Mouse (Mus musculus) thymus, adult 2 months (tissue): ENCODE measurements around the gene Cox5b. TPM values are rescaled to one million over a fixed set of nuclear protein-coding genes. Genes with fewer than 3 reads are reported as not detected.
"Not testable (repeated sequence)": the region's sequence is repeated elsewhere in the genome, so short reads cannot be mapped to it uniquely, and the experiment has no call there.

Source experiments
- DNase-seq: peaks from one replicate; pipeline ENCODE4 v3.0.0; 2021
- H3K27ac ChIP-seq: fragments of 200-500 bp; 2 replicates; pipeline ENCODE4 v1.5.1; 2012; ENCODE audit warnings: low read length, control low read depth; ENCODE audit not compliant: control insufficient read depth, insufficient read depth
- H3K27me3 ChIP-seq: fragments of 200-500 bp; 2 replicates; pipeline ENCODE4 v1.6.1; 2012; ENCODE audit warnings: mild to moderate bottlenecking, low read length, moderate library complexity, mixed read lengths; ENCODE audit not compliant: control insufficient read depth, insufficient read depth
- H3K36me3 ChIP-seq: fragments of 200-500 bp; 2 replicates; pipeline ENCODE4 v1.6.1; 2012; ENCODE audit warnings: mild to moderate bottlenecking, low read length, moderate library complexity; ENCODE audit not compliant: control insufficient read depth, insufficient read depth
- H3K4me1 ChIP-seq: fragments of 200-500 bp; replicated peaks from 2 replicates; pipeline ENCODE4 v1.6.1; 2012; ENCODE audit warnings: low read length; ENCODE audit not compliant: control insufficient read depth, insufficient read depth
- H3K4me3 ChIP-seq: fragments of 200-500 bp; 2 replicates; pipeline ENCODE4 v1.5.1; 2012; ENCODE audit warnings: mild to moderate bottlenecking, low read length, control low read depth, moderate library complexity; ENCODE audit not compliant: control insufficient read depth, insufficient read depth
- CTCF ChIP-seq: fragments of 200-500 bp; IDR thresholded peaks from 2 replicates; pipeline ENCODE4 v1.5.1; 2012; ENCODE audit warnings: mild to moderate bottlenecking, control low read depth, low read length, moderate library complexity, borderline replicate concordance; ENCODE audit not compliant: control insufficient read depth, poor library complexity, insufficient read depth; ENCODE audit errors: extremely low read depth
- POLR2A ChIP-seq: fragments of 200-500 bp; IDR thresholded peaks from 2 replicates; pipeline ENCODE4 v1.6.1; 2012; ENCODE audit warnings: mild to moderate bottlenecking, low read length, control low read depth, moderate library complexity; ENCODE audit not compliant: control insufficient read depth, poor library complexity, insufficient read depth; ENCODE audit errors: extremely low read depth
- WGBS: fragments of 180-500 bp; shearing (Covaris S2); methylation state at CpG from one replicate; pipeline ENCODE4 v1.1.7; 2018; 5-methylcytosine and 5-hydroxymethylcytosine counted together
- polyA plus RNA-seq: library from polyadenylated mRNA; depleted of rRNA; stranded (reverse); fragments of >200 nt; gene quantifications from 2 replicates; pipeline ENCODE4 v1.2.3, GENCODE M21; 2012

Gene Cox5b
- polyA plus RNA-seq, 1 experiment: 432 TPM

- Histone ChIP-seq H3K27ac (no peak overlapping the region), H3K4me1 (no peaks in the 10 kb centered on the region), H3K36me3 (no peaks in the 10 kb centered on the region), H3K4me3 (no peak overlapping the region), H3K27me3 (no peaks in the 10 kb centered on the region)
- DNase-seq: no peak
- TF ChIP-seq CTCF (no peak), POLR2A (no peak)
- WGBS: 95% methylated on average over 3 of the region's 3 CpGs
These were observed 35.0 kb upstream of the Cox5b start for GRCm38 (mm10) chr1:36656233-36656632.

- no peak for DNase-seq
- 78% methylated on average over 4 of the region's 4 CpGs for WGBS
- TF ChIP-seq POLR2A: no peak
These were observed 33.4 kb upstream of the Cox5b start for GRCm38 (mm10) chr1:36657658-36658415.

GRCm38 (mm10) chr1:36658621-36659399, 32.4 kb upstream of the Cox5b start:
- Histone ChIP-seq H3K4me1 (no peaks in the 10 kb centered on the region), H3K4me3 (no peak overlapping the region), H3K27me3 (no peaks in the 10 kb centered on the region), H3K36me3 (no peaks in the 10 kb centered on the region), H3K27ac (no peak overlapping the region)
- no peak for TF ChIP-seq POLR2A
- no peak for TF ChIP-seq CTCF
- no peak for DNase-seq
- WGBS: 95% methylated on average over 7 of the region's 7 CpGs

More at GRCm38 (mm10) chr1:36657658-36658415, 33.4 kb upstream of the Cox5b start:
- Histone ChIP-seq H3K27me3 (no peaks in the 10 kb centered on the region), H3K4me1 (no peaks in the 10 kb centered on the region), H3K27ac (no peak overlapping the region), H3K4me3 (no peak overlapping the region), H3K36me3 (no peaks in the 10 kb centered on the region)

GRCm38 (mm10) chr1:36664457-36664856, 26.8 kb upstream of the Cox5b start:
- Histone ChIP-seq H3K27me3 (no peaks in the 10 kb centered on the region), H3K27ac (no peak overlapping the region), H3K36me3 (no peaks in the 10 kb centered on the region), H3K4me1 (no peaks in the 10 kb centered on the region), H3K4me3 (no peak overlapping the region)
- peak; percentile 7 for DNase-seq
- TF ChIP-seq CTCF (no peak), POLR2A (no peak)
- 61% methylated on average over 4 of the region's 4 CpGs for WGBS

- Histone ChIP-seq H3K36me3 (no peaks in the 10 kb centered on the region), H3K27me3 (no peaks in the 10 kb centered on the region), H3K27ac (no peak overlapping the region), H3K4me3 (no peak overlapping the region), H3K4me1 (no peaks in the 10 kb centered on the region)
- no peak for DNase-seq
- TF ChIP-seq CTCF: no peak
- TF ChIP-seq POLR2A: no peak
- 95% methylated on average over 11 of the region's 11 CpGs for whole genome bisulfite sequencing
These were observed 26.0 kb upstream of the Cox5b start for GRCm38 (mm10) chr1:36665165-36665723.

GRCm38 (mm10) chr1:36665934-36666333, 25.3 kb upstream of the Cox5b start:
- no peaks in the 10 kb centered on the region for H3K4me1 ChIP-seq
- H3K36me3 ChIP-seq: no peaks in the 10 kb centered on the region
- no peaks in the 10 kb centered on the region for H3K27me3 ChIP-seq
- no peak overlapping the region for H3K27ac ChIP-seq
- H3K4me3 ChIP-seq: no peak overlapping the region
- TF ChIP-seq CTCF (no peak), POLR2A (no peak)
- no peak for DNase-seq
- 94% methylated on average over 4 of the region's 4 CpGs for WGBS

GRCm38 (mm10) chr1:36668007-36668406, 23.2 kb upstream of the Cox5b start:
- H3K27ac ChIP-seq, DNase-seq, H3K4me3 ChIP-seq, H3K27me3 ChIP-seq, H3K36me3 ChIP-seq, H3K4me1 ChIP-seq: not testable (repeated sequence)
- 92% methylated on average over 4 of the region's 4 CpGs for WGBS
